Mouse (Mus musculus): Measurements from ENCODE around the gene Uggt2.
"Not testable (repeated sequence)": the region's sequence is repeated elsewhere in the genome, so short reads cannot be mapped to it uniquely, and the experiment has no call there.

The Uggt2 gene

GRCm38 (mm10) chr14:118981711-118982428, 117.4 kb downstream of the Uggt2 start:
- not testable (repeated sequence) for DNase-seq (ENCODE audit: low spot score in 2 of 2)

- DNase-seq (ENCODE audit: low spot score in 2 of 2): no peak
These were observed 118.3 kb downstream of the Uggt2 start for GRCm38 (mm10) chr14:118980890-118981289.

DNA sequence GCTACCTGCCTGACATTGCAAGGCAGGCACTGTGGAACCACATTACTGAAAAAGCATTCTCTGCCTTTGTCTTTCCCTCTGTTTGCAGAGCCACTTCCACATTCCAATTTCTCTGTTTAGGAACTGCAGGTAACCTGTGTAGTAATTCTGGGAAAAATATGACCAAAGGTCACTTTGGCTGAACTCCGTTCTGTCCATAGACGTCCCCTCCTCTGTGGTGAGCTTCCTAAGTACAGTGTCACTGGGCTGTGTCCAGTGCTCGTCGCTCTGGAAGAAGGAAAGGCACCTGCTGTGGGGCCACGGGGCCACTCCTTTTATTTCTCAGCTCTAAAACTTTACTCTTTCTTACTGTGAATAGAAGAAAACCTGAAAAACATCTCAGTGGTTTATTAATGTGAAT, 118.9 kb downstream of the Uggt2 start:
- no peak for DNase-seq (ENCODE audit: low spot score in 2 of 2)

GRCm38 (mm10) chr14:118979571-118980325, 119.5 kb downstream of the Uggt2 start:
- no peak for DNase-seq (ENCODE audit: low spot score in 2 of 2)

DNA sequence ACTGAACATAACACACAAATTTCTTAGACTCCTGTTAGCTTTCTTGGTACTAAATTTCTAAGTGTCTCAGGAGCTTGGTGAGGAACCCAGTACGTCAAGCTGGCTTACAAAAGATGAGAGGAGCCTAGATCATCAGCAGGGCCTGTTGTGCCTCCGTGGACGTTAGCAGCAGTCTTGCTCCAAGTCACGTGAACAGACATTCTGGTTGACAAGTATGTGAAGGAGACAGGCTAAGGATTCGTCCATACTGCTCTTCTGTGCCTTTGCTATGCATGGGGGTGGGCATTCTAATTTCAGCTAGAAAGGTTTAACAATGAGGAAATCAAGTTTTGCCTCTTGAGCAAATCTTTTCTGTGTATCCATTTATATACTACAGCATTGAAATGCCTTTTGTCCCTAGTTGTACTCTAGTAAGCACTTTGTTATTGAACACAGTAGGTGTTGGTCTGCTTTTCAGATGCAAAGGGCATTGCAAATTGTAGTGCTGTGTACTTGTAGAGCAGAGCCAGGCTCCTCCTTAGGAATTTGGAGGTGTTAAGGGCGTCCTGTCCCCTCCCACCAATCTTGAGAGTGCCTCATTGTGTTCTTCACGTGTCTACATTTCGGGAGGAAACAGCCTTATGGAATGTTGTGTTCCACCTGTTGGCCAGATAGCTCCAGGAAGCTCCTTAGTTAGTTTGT, 122.0 kb downstream of the Uggt2 start:
- no peak for DNase-seq (ENCODE audit: low spot score in 2 of 2)

GRCm38 (mm10) chr14:118972268-118972667, 127.0 kb downstream of the Uggt2 start:
- no peak for DNase-seq (ENCODE audit: low spot score in 2 of 2)

DNA sequence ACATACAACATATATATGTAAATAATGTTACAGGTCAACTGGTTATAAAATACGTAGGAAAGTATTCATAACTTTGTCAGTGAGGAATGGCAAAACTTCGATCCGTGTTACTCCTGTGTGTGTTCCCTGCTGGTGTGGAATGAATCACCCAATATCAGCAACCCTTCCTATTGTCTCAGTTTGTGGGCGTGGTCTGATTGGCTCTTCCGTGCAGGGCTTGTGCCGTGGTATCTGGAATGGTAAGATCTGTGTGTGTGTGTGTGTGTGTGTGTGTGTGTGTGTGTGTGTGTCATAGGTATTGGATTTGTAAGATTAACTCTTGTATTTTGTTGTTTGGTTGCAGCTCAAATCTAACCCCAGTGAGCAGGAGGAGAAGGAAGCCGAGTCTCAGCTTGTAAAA, 131.6 kb downstream of the Uggt2 start:
- DNase-seq (ENCODE audit: low spot score in 2 of 2): no peak

DNA sequence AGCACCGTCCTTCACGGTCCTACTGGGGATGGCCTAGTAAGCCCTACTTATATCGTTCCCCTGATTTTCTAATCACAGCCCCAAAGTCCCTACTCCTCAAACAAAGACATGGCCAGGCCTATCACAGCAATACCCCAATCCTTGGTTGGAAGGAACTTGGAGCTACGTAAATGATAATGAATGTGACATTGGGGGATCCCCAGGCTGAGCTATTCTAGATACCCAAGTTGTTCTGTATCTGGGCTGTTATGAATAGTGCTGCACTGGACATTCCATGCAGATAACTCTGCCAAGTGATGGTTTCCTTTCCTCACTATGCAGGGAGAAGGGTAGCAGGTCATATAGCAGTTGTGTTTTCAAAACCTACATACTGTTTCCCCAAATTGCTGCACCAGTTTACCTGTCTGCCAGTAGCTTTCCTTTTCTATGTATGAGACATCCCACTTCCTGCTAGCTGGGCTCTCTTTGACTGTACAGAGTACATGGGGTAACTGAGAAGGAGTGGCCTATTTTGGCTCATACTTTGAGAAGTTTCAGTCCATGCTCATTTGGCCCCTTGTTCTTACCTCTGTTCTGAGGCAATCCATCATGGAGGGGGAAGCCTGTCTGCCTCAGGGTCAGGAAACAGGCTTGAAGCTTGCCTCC, 133.8 kb downstream of the Uggt2 start:
- no peak for DNase-seq (ENCODE audit: low spot score in 2 of 2)

DNA sequence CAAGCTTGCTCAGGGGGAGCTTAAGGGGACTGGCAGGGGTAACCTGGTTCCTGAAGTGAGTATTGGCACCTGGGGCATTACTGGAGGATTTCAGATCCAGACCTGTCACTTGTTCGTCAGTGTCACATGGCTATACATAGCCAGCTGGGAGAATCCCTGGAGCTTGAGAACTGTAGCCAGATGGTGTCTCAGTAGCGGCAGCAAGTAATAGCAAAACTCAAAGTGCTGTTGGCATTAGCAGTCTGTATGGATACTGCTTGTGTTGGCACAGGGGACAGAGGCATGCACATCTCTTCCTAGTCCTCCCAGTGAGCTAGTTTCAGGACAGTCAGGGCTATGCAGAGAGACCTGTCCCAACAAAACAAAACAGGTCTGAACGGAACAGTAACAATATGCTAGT, 141.2 kb downstream of the Uggt2 start:
- DNase-seq (ENCODE audit: low spot score in 2 of 2): no peak

GRCm38 (mm10) chr14:118951912-118952583, 147.2 kb downstream of the Uggt2 start:
- peak in 1 of 2 experiments; percentile 54 for DNase-seq (ENCODE audit: low spot score in 2 of 2)

- no peak for DNase-seq (ENCODE audit: low spot score in 2 of 2)
These were observed 150.4 kb downstream of the Uggt2 start for GRCm38 (mm10) chr14:118948841-118949240.

DNA sequence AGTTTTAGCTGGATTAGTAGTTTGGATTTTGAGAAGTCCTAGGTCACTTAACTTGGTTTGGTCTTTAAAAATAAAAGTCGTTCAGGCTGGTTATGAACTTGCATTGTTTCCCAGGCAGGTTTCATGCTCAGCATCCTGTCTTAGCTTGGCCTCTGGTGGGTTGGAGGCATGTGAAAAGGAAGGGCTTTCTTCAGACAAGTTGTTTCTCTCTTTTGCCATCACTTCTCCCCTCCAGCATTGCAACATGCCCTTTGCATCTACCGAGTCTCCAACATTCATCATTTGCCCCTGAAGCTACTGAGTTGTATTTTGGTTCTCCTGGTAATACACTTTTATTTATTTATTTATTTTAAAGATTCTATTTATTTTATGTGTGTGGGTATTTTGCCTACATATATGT, 154.5 kb downstream of the Uggt2 start:
- DNase-seq (ENCODE audit: low spot score in 2 of 2): no peak

GRCm38 (mm10) chr14:118942076-118942475, 157.2 kb downstream of the Uggt2 start:
- no peak for DNase-seq (ENCODE audit: low spot score in 2 of 2)

DNA sequence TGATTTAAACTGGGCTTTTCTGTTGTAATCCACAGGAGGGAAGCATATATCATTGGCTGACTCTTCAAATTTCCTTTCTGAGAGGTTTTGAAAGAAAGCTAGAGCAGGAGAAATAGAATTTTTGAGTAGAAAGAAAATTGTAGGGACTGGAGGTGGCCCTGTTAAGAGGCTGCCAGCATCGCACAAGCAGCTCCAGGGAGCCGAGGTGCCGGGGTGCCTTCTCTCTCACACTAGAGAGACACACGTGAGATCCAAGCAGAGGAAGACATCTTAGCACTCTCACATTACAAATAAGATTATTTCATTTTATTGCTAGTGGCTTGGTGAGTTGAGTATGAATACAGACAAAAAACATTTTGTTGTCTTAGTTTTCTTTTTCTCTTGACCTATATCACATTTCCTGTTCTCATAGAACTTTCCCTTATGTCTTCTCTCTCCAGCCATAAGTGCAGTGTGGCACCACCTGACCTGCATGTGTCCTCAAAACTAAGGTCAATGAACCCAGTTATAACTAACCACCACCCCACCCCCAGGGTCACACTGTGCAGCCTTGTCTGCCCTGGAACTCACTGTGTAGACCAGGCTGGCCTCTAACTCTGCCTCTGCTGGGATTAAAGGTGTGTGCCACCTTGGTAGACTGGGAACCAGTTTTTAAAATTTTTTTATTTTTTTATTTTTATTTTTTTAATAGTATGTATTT, 158.3 kb downstream of the Uggt2 start:
- no peak for DNase-seq (ENCODE audit: low spot score in 2 of 2)

GRCm38 (mm10) chr14:118938551-118938950, 160.7 kb downstream of the Uggt2 start:
- DNase-seq (ENCODE audit: low spot score in 2 of 2): peak; percentile 33 to 43

DNA sequence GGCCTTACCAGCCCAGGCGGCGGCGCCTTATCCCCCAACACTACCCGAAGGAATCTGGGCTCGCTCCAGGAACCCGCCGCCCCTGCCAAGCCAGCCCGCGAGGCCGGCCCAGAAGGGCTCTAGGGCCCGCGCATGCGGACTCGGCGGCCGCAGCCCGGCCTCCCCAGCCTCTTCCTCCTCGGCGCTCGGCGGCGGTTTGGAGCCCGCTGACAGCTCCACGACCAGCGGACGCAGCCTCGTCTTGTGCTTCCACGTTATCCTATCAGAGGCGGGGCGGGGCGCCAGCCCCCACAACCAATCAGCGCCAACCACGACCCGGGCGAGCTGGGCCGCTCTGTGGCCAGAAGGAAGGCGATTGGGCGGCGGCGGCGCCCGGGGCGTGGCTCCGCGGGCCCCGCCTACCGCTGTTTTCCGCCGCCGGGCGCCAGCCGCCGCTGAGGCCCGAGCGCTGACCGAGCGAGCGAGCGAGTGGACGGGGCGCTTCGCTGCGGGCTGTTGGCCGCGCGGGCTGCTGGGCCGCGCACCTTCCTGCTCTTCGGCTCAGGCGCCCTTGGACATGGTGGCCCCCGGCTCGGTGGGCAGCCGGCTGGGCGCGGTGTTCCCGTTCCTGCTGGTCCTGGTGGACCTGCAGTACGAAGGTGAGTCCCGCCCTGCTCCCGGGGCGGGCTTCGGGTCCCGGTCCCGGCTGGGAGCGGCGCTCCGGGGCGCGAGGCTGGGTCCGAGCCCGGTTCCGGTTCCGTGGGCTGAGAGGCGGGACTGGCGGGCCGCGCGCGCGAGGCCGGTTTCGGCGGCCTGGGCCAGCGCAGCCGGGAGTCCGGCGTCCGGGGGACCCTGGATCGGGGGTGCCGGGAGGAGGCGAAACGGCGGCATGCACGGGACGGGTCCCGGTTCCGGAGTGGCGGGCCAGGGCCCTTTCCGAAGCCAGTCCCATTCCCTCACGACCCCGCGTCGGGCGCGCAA, 161.4 kb downstream of the Uggt2 start, which contains the start of gene Dnajc3:
Gene Dnajc3, plus strand, starts transcription at position 444 of the 960 bp plus-strand sequence.
- peak; percentile 99 to 100 for DNase-seq (ENCODE audit: low spot score in 2 of 2)

- no peak for DNase-seq (ENCODE audit: low spot score in 2 of 2)
These were observed 162.3 kb downstream of the Uggt2 start for GRCm38 (mm10) chr14:118936952-118937351.

GRCm38 (mm10) chr14:118936236-118936635, 163.0 kb downstream of the Uggt2 start:
- no peak for DNase-seq (ENCODE audit: low spot score in 2 of 2)
